8 mouse cellular contexts compared by ENCODE assay signal in genomic region chr7:139615767-139616766, GRCm38 (mm10). TPM values are rescaled to one million over a fixed set of nuclear protein-coding genes. Genes with fewer than 3 reads are reported as not detected.
A peak's percentile ranks its signal among the peaks of the same experiment; 100 is the strongest.
DNase-seq lines count a peak whose midpoint lies in the region; ATAC-seq lines count a peak whose summit lies in the region.

No protein-coding gene starts in this region.

- H3K4me1 ChIP-seq in hindbrain, embryonic 12.5 days = peaks cover 5% of the 10 kb centered on the region; the same call in 1 of the 2 replicates

- 53% methylated on average over 12 of the region's 12 CpGs for WGBS in hindbrain, embryonic 12.5 days

- H3K4me3 ChIP-seq in hindbrain, embryonic 12.5 days = no peak overlapping the region

- H3K4me2 ChIP-seq in hindbrain, embryonic 12.5 days (replicated peaks) = no peak overlapping the region

- no peak overlapping the region for H3K27ac ChIP-seq in hindbrain, embryonic 12.5 days

- H3K27me3 ChIP-seq in hindbrain, embryonic 12.5 days = peaks cover 26% of the 10 kb centered on the region

- peak; percentile 52; the same call in 1 of the 2 replicates for ATAC-seq in erythroblast, adult 5-6 weeks (replicated peaks; ENCODE audit: low FRiP score, poor library complexity, severe bottlenecking)
- ATAC-seq in hindbrain, embryonic 12.5 days (ENCODE audit: low FRiP score) = peak; percentile 70
- ATAC-seq in erythroid progenitor cell, adult 5-6 weeks (replicated peaks; ENCODE audit: low FRiP score, poor library complexity, severe bottlenecking) = no peak

- H3K9me3 ChIP-seq in hindbrain, embryonic 12.5 days (replicated peaks) = no peaks in the 10 kb centered on the region

- peak; percentile 1 for DNase-seq in MEL-GATA-1-ER (ENCODE audit: extremely low read depth, low read depth)
- peak; percentile 91 for DNase-seq in brain, adult 2 months (ENCODE audit: low read depth, low spot score)
- peak; percentile 79 to 85 for DNase-seq in layer of hippocampus, postnatal 10 days (ENCODE audit: low spot score in 2 of 2)
- peak; percentile 40 for DNase-seq in lung, postnatal 25 days (ENCODE audit: low spot score)
- DNase-seq in right cerebral cortex, adult 18-20 months = peak; percentile 75

- no peaks in the 10 kb centered on the region for H3K36me3 ChIP-seq in hindbrain, embryonic 12.5 days

- no peak overlapping the region for H3K9ac ChIP-seq in hindbrain, embryonic 12.5 days

RNA-seq across cellular contexts. Expression of gene Nkx6-2, which starts 33.5 kb away (rescaled TPM):
- not detected in 2 replicates for total RNA-seq in erythroblast, adult 5-6 weeks (2015; ENCODE audit: low replicate concordance)
- not detected in 2 replicates for total RNA-seq in erythroblast, adult 5-6 weeks (2017; ENCODE audit: low replicate concordance)
- polyA plus RNA-seq in hindbrain, embryonic 12.5 days (2016; fragmentation: Nextera tagmentation; extraction: Ambion mirVana) = 17.9 and 19.1 TPM in 2 replicates
- total RNA-seq in layer of hippocampus, postnatal 10 days (2021) = under 1 TPM; 0.29 to 0.37 TPM
- total RNA-seq in erythroid progenitor cell, adult 5-6 weeks (2015; ENCODE audit: low replicate concordance) = not detected in 2 replicates
- not detected in 2 replicates for total RNA-seq in erythroid progenitor cell, adult 5-6 weeks (2017; ENCODE audit: low replicate concordance)

Comparison
In these comparisons a context has a peak if more than half of its experiments do, and no peak if none do; other contexts are left out.
1. DNase-seq: peak in every context shown above with its lines; median percentile 91 in brain, adult 2 months; 82 in layer of hippocampus, postnatal 10 days; 75 in right cerebral cortex, adult 18-20 months; 40 in lung, postnatal 25 days; 1 in MEL-GATA-1-ER.